Mouse (Mus musculus) layer of hippocampus, postnatal 25 days (tissue): Measurements from ENCODE around the gene Ush2a. TPM values are rescaled to one million over a fixed set of nuclear protein-coding genes. Genes with fewer than 3 reads are reported as not detected.

ENCODE experiments used
- DNase-seq, 2 experiments: peaks; one replicate each; pipeline ENCODE4 v3.0.0; 2022; ENCODE audit warnings: mixed read lengths in 2 of 2, low spot score in 1 of 2; ENCODE audit errors: extremely low spot score in 1 of 2
- total RNA-seq, 2 experiments: library from RNA; stranded (reverse); gene quantifications; 2 replicates each; pipeline ENCODE4 v1.2.3; 2021

The Ush2a gene
- total RNA-seq, 2 experiments from 2014 or later = 0.05 to 0.14 TPM

GRCm38 (mm10) chr1:188837613-188838295, 575.9 kb downstream of the Ush2a start:
- DNase-seq = no peak

- no peak for DNase-seq
Observed at GRCm38 (mm10) chr1:188847242-188847641, 585.4 kb downstream of the Ush2a start.

GRCm38 (mm10) chr1:188852776-188853175, 591.0 kb downstream of the Ush2a start:
- DNase-seq = no peak

- no peak for DNase-seq
Observed at GRCm38 (mm10) chr1:188854240-188854639, 592.4 kb downstream of the Ush2a start.

GRCm38 (mm10) chr1:188855034-188855433, 593.2 kb downstream of the Ush2a start:
- DNase-seq = no peak

- no peak for DNase-seq
Observed at GRCm38 (mm10) chr1:188859718-188860117, 597.9 kb downstream of the Ush2a start.

GRCm38 (mm10) chr1:188865881-188866280, 604.1 kb downstream of the Ush2a start:
- DNase-seq = no peak

- DNase-seq = no peak
Observed at GRCm38 (mm10) chr1:188866515-188866914, 604.7 kb downstream of the Ush2a start.

- DNase-seq = no peak
Observed at GRCm38 (mm10) chr1:188878531-188879055, 616.8 kb downstream of the Ush2a start.

GRCm38 (mm10) chr1:188896906-188897551, 635.2 kb downstream of the Ush2a start:
- DNase-seq = no peak

GRCm38 (mm10) chr1:188904091-188904490, 642.3 kb downstream of the Ush2a start:
- no peak for DNase-seq

GRCm38 (mm10) chr1:188906175-188906574, 644.4 kb downstream of the Ush2a start:
- DNase-seq = no peak

GRCm38 (mm10) chr1:188910656-188911055, 648.8 kb downstream of the Ush2a start:
- no peak for DNase-seq

GRCm38 (mm10) chr1:188919946-188920345, 658.1 kb downstream of the Ush2a start:
- DNase-seq = no peak

- no peak for DNase-seq
Observed at GRCm38 (mm10) chr1:188937246-188937780, 675.5 kb downstream of the Ush2a start.

GRCm38 (mm10) chr1:188945326-188945725, 683.5 kb downstream of the Ush2a start:
- no peak for DNase-seq

GRCm38 (mm10) chr1:188946849-188947248, 685.0 kb downstream of the Ush2a start:
- DNase-seq = no peak

GRCm38 (mm10) chr1:188947794-188948193, 686.0 kb downstream of the Ush2a start:
- DNase-seq = peak in 1 of 2 experiments; percentile 47

GRCm38 (mm10) chr1:188948276-188948675, 686.5 kb downstream of the Ush2a start:
- peak in 1 of 2 experiments; percentile 17 for DNase-seq

- DNase-seq = no peak
Observed at GRCm38 (mm10) chr1:188951091-188951490, 689.3 kb downstream of the Ush2a start.

- DNase-seq = no peak
Observed at GRCm38 (mm10) chr1:188952501-188952900, 690.7 kb downstream of the Ush2a start.
